Comparison of ENCODE assay signal across 8 mouse cellular contexts in the genomic region with DNA sequence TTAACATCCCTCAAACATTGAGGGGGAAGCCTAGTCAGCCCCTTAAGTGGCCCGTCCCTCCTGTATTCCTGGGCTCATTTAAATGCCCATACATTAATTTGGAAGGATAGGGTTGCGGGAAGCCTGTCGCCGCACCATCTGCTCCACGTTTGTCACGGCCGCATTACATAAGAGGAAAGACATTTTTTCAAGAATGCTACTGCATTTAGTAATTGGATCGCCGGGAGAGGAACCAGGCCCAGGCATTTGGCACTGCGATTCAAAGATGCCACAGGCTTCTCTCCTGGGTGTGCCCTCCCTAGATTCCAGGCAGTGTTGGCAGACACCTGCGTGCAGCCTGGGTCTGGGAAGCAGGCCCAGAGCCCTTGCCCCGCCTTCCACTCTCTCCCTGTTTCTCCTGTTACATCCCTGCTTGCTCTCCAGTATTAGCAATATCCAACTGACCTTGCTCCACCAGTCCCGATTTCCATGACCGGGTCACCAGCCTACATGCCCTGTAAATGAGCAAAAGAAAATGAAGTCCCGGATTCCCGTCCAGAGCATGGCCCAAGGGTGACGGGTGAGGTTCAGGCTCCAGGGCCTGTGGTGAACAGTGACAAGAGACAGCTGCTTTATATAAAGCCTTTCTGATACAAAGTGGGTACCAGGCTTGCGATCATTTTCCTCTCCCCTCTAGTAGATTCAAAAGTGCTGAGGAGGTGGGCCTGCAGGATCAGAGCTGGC. TPM values are rescaled to one million over a fixed set of nuclear protein-coding genes. Genes with fewer than 3 reads are reported as not detected.
DNase-seq lines count a peak whose midpoint lies in the region; ATAC-seq and TF ChIP-seq lines count a peak whose summit lies in the region.

No protein-coding gene starts in this region.

- no peak for DNase-seq in limb, embryonic 10.5 days (ENCODE audit: low spot score)
- peak; percentile 55 to 73 for DNase-seq in gastrocnemius, postnatal 36 days
- peak; percentile 80 to 96 for DNase-seq in left cerebral cortex, postnatal 25 days (ENCODE audit: low spot score in 2 of 2)
- DNase-seq in right cerebral cortex, postnatal 36 days (ENCODE audit: low spot score in 2 of 2) = peak; percentile 77 to 84
- DNase-seq in embryo, embryonic 10 days (ENCODE audit: low spot score) = no peak

- peaks cover 16% of the 10 kb centered on the region for H3K4me1 ChIP-seq in limb, embryonic 12.5 days (replicated peaks)
- H3K4me1 ChIP-seq in limb, embryonic 10.5 days = peaks cover 38% of the 10 kb centered on the region
- peaks cover 4% of the 10 kb centered on the region for H3K4me1 ChIP-seq in cortical plate, adult 2 months (ENCODE audit: control insufficient read depth, insufficient read depth, low read length)

- H3K4me2 ChIP-seq in limb, embryonic 12.5 days = peak overlapping the region; percentile 4; the same call in 1 of the 2 replicates

- intact Hi-C loops in gastrocnemius, postnatal 36 days (cut with DNase I) = no loop called here
- intact Hi-C loops in left cerebral cortex, postnatal 25 days (cut with DNase I) = loop anchor here (1.0 kb wide), 1 partner anchor 65 kb away; no protein-coding TSS in a partner anchor

- WGBS in limb, embryonic 12.5 days = 56% methylated on average over 18 of the region's 18 CpGs
- 61% methylated on average over 18 of the region's 18 CpGs for WGBS in limb, embryonic 10.5 days

- ATAC-seq in limb, embryonic 12.5 days (ENCODE audit: insufficient number of reproducible peaks, insufficient read depth, low FRiP score, low TSS enrichment, low read depth) = no peak
- ATAC-seq in erythroid progenitor cell, adult 5-6 weeks (replicated peaks; ENCODE audit: low FRiP score, poor library complexity, severe bottlenecking) = no peak

- no peak overlapping the region for H3K27ac ChIP-seq in limb, embryonic 12.5 days
- no peak overlapping the region for H3K27ac ChIP-seq in limb, embryonic 10.5 days
- H3K27ac ChIP-seq in cortical plate, adult 2 months (ENCODE audit: insufficient read depth, low read length) = peak overlapping the region; percentile 86

- TF ChIP-seq CTCF in cortical plate, adult 2 months (IDR thresholded peaks at IDR 0.05; ENCODE audit: extremely low read depth, insufficient read depth, low read length) = no peak

- H3K9ac ChIP-seq in limb, embryonic 12.5 days (replicated peaks) = no peak overlapping the region

- H3K9me3 ChIP-seq in limb, embryonic 12.5 days = no peaks in the 10 kb centered on the region
- no peaks in the 10 kb centered on the region for H3K9me3 ChIP-seq in limb, embryonic 10.5 days (replicated peaks)

- no peak for TF ChIP-seq POLR2A in cortical plate, adult 2 months (IDR thresholded peaks at IDR 0.05; ENCODE audit: extremely low read depth, insufficient read depth, low read length)

- peaks cover 10% of the 10 kb centered on the region; the same call in 1 of the 2 replicates for H3K27me3 ChIP-seq in limb, embryonic 12.5 days
- no peaks in the 10 kb centered on the region for H3K27me3 ChIP-seq in limb, embryonic 10.5 days (ENCODE audit: low read depth, poor library complexity, severe bottlenecking)

- H3K4me3 ChIP-seq in limb, embryonic 12.5 days (replicated peaks) = no peak overlapping the region
- H3K4me3 ChIP-seq in limb, embryonic 10.5 days = no peak overlapping the region
- no peak overlapping the region for H3K4me3 ChIP-seq in cortical plate, adult 2 months (ENCODE audit: insufficient read depth, low read length)

- no peaks in the 10 kb centered on the region for H3K36me3 ChIP-seq in limb, embryonic 12.5 days
- no peaks in the 10 kb centered on the region for H3K36me3 ChIP-seq in limb, embryonic 10.5 days

RNA-seq across cellular contexts. Expression of a gene that starts 16.9 kb away (rescaled TPM):
- polyA plus RNA-seq in limb, embryonic 12.5 days (2016; fragmentation: Nextera tagmentation; extraction: Ambion mirVana) = 6.7 and 8.4 TPM in 2 replicates
- 5.0 and 5.1 TPM in 2 replicates for polyA plus RNA-seq in limb, embryonic 10.5 days (2016; fragmentation: Nextera tagmentation; extraction: Ambion mirVana)
- polyA plus RNA-seq in cortical plate, adult 2 months (2012; rRNA removed) = 35.1 and 37.1 TPM in 2 replicates
- 10 to 100 TPM; 19.0 to 20.7 TPM for total RNA-seq in gastrocnemius, postnatal 36 days (2021)
- total RNA-seq in left cerebral cortex, postnatal 25 days (2021) = 10 to 100 TPM; 63.5 to 70.3 TPM
- 44.0 and 51.2 TPM in 2 replicates for total RNA-seq in erythroid progenitor cell, adult 5-6 weeks (2015; ENCODE audit: low replicate concordance)
- 51.1 and 70.8 TPM in 2 replicates for total RNA-seq in erythroid progenitor cell, adult 5-6 weeks (2017; ENCODE audit: low replicate concordance)

Comparison
In these comparisons a context has a peak if more than half of its experiments do, and no peak if none do; other contexts are left out.
1. DNase-seq: peak in gastrocnemius, postnatal 36 days (2 of 2), left cerebral cortex, postnatal 25 days (2 of 2) and right cerebral cortex, postnatal 36 days (2 of 2); none in limb, embryonic 10.5 days (single experiment) and embryo, embryonic 10 days (single experiment).